Mouse (Mus musculus): ENCODE data around the gene Tob2. TPM values are rescaled to one million over a fixed set of nuclear protein-coding genes. Genes with fewer than 3 reads are reported as not detected.

The Tob2 gene
- polyA plus RNA-seq, 1 experiment from 2014 or later = 13.5 TPM

- H3K36me3 ChIP-seq = peaks cover 18% of the 10 kb centered on the region
- no peaks in the 10 kb centered on the region for H3K27me3 ChIP-seq
- no peak overlapping the region for H3K4me2 ChIP-seq
- 61% methylated on average over 3 of the region's 3 CpGs for WGBS
- no peak for ATAC-seq (ENCODE audit: low read depth)
- no peak overlapping the region for H3K9ac ChIP-seq
- H3K9me3 ChIP-seq = no peaks in the 10 kb centered on the region
- H3K27ac ChIP-seq (replicated peaks) = no peak overlapping the region
- H3K4me3 ChIP-seq = no peak overlapping the region
- H3K4me1 ChIP-seq (replicated peaks) = peaks cover 19% of the 10 kb centered on the region
These were observed 26.9 kb upstream of the Tob2 start for GRCm38 (mm10) chr15:81885418-81885934.

- Histone ChIP-seq H3K4me1 (replicated peaks) (peaks cover 44% of the 10 kb centered on the region), H3K27ac (replicated peaks) (no peak overlapping the region), H3K9ac (no peak overlapping the region), H3K4me3 (no peak overlapping the region), H3K36me3 (no peaks in the 10 kb centered on the region), H3K9me3 (no peaks in the 10 kb centered on the region), H3K4me2 (no peak overlapping the region), H3K27me3 (no peaks in the 10 kb centered on the region)
- ATAC-seq (ENCODE audit: low read depth) = no peak
- 94% methylated on average over 3 of the region's 3 CpGs for WGBS
These were observed 23.8 kb upstream of the Tob2 start for GRCm38 (mm10) chr15:81882348-81882747.

GRCm38 (mm10) chr15:81879531-81880401, 21.2 kb upstream of the Tob2 start:
- 32% methylated on average over 5 of the region's 5 CpGs for WGBS
- Histone ChIP-seq H3K4me3 (no peak overlapping the region), H3K27me3 (no peaks in the 10 kb centered on the region), H3K4me2 (peak overlapping the region; percentile 31), H3K4me1 (replicated peaks) (peaks cover 46% of the 10 kb centered on the region), H3K9me3 (no peaks in the 10 kb centered on the region), H3K36me3 (no peaks in the 10 kb centered on the region), H3K27ac (replicated peaks) (peak overlapping the region; percentile 93), H3K9ac (peak overlapping the region; percentile 9; the same call in 1 of the 2 replicates)
- ATAC-seq (ENCODE audit: low read depth) = peak; percentile 92

GRCm38 (mm10) chr15:81872262-81873136, 13.9 kb upstream of the Tob2 start, which contains the start of gene Aco2:
Gene Aco2, plus strand, starts transcription at chr15:81872309.
- H3K4me1 ChIP-seq (replicated peaks) = peaks cover 28% of the 10 kb centered on the region
- peak within 1 kb of the TSS; percentile 97 for H3K4me3 ChIP-seq
- no peaks in the 10 kb centered on the region for H3K27me3 ChIP-seq
- ATAC-seq (ENCODE audit: low read depth) = peak; percentile 83
- H3K36me3 ChIP-seq = peaks cover 32% of the 10 kb centered on the region
- WGBS = 1% methylated on average over 53 of the region's 53 CpGs
- no peaks in the 10 kb centered on the region for H3K9me3 ChIP-seq
- H3K27ac ChIP-seq (replicated peaks) = peak within 1 kb of the TSS; percentile 98
- peak within 1 kb of the TSS; percentile 95 for H3K4me2 ChIP-seq
- peak within 1 kb of the TSS; percentile 92 for H3K9ac ChIP-seq

GRCm38 (mm10) chr15:81871604-81872261, 13.1 kb upstream of the Tob2 start, which contains the start of gene Phf5a:
Gene Phf5a, minus strand, starts transcription at chr15:81871911.
- Histone ChIP-seq H3K9ac (peak within 1 kb of the TSS; percentile 92), H3K4me3 (peak within 1 kb of the TSS; percentile 97), H3K27me3 (no peaks in the 10 kb centered on the region), H3K4me2 (peak within 1 kb of the TSS; percentile 95), H3K27ac (replicated peaks) (peak within 1 kb of the TSS; percentile 98), H3K4me1 (replicated peaks) (peaks cover 28% of the 10 kb centered on the region), H3K9me3 (no peaks in the 10 kb centered on the region), H3K36me3 (peaks cover 40% of the 10 kb centered on the region)
- WGBS = under 1% methylated on average over 30 of the region's 30 CpGs
- peak; percentile 89 for ATAC-seq (ENCODE audit: low read depth)

- no peak for ATAC-seq (ENCODE audit: low read depth)
These were observed 11.4 kb upstream of the Tob2 start for GRCm38 (mm10) chr15:81869985-81870384.

GRCm38 (mm10) chr15:81864238-81864637, 5.6 kb upstream of the Tob2 start:
- no peak overlapping the region for H3K9ac ChIP-seq
- no peak overlapping the region for H3K4me3 ChIP-seq
- peaks cover 5% of the 10 kb centered on the region; the same call in 1 of the 2 replicates for H3K4me1 ChIP-seq (replicated peaks)
- no peak overlapping the region for H3K27ac ChIP-seq (replicated peaks)
- no peaks in the 10 kb centered on the region for H3K9me3 ChIP-seq
- WGBS = 94% methylated on average over 7 of the region's 7 CpGs
- H3K4me2 ChIP-seq = no peak overlapping the region
- H3K27me3 ChIP-seq = no peaks in the 10 kb centered on the region
- H3K36me3 ChIP-seq = peaks cover 55% of the 10 kb centered on the region
- ATAC-seq (ENCODE audit: low read depth) = no peak

More at GRCm38 (mm10) chr15:81869985-81870384, 11.4 kb upstream of the Tob2 start:
- Histone ChIP-seq H3K4me2 (no peak overlapping the region), H3K9me3 (no peaks in the 10 kb centered on the region), H3K36me3 (peaks cover 57% of the 10 kb centered on the region), H3K4me3 (no peak overlapping the region), H3K4me1 (replicated peaks) (peaks cover 28% of the 10 kb centered on the region), H3K27ac (replicated peaks) (no peak overlapping the region), H3K27me3 (no peaks in the 10 kb centered on the region), H3K9ac (no peak overlapping the region)
- 96% methylated on average over 5 of the region's 5 CpGs for WGBS

- H3K27me3 ChIP-seq = no peaks in the 10 kb centered on the region
- no peaks in the 10 kb centered on the region for H3K9me3 ChIP-seq
- 41% methylated on average over 8 of the region's 8 CpGs for WGBS
- no peak for ATAC-seq (ENCODE audit: low read depth)
- H3K27ac ChIP-seq (replicated peaks) = peak overlapping the region; percentile 69
- H3K4me1 ChIP-seq (replicated peaks) = peaks cover 30% of the 10 kb centered on the region
- peaks cover 19% of the 10 kb centered on the region for H3K36me3 ChIP-seq
- peak overlapping the region; percentile 22; the same call in 1 of the 2 replicates for H3K9ac ChIP-seq
- peak overlapping the region; percentile 92; the same call in 1 of the 2 replicates for H3K4me3 ChIP-seq
- peak overlapping the region; percentile 94 for H3K4me2 ChIP-seq
These were observed 2.0 kb upstream of the Tob2 start for GRCm38 (mm10) chr15:81860471-81861135.

GRCm38 (mm10) chr15:81859330-81860255, 997 bp upstream of the Tob2 start:
- H3K4me1 ChIP-seq (replicated peaks) = peaks cover 40% of the 10 kb centered on the region
- peak overlapping the region; percentile 92 for H3K4me3 ChIP-seq
- under 1% methylated on average over 39 of the region's 39 CpGs for WGBS
- H3K9ac ChIP-seq = peak overlapping the region; percentile 90
- peak; percentile 82 for ATAC-seq (ENCODE audit: low read depth)
- peak overlapping the region; percentile 94 for H3K4me2 ChIP-seq
- H3K27ac ChIP-seq (replicated peaks) = peak overlapping the region; percentile 96
- H3K9me3 ChIP-seq = no peaks in the 10 kb centered on the region
- peaks cover 10% of the 10 kb centered on the region for H3K36me3 ChIP-seq
- no peaks in the 10 kb centered on the region for H3K27me3 ChIP-seq

GRCm38 (mm10) chr15:81858138-81858516, 469 bp downstream of the Tob2 start:
- Histone ChIP-seq H3K4me3 (peak overlapping the region; percentile 92), H3K9ac (peak overlapping the region; percentile 90), H3K9me3 (no peaks in the 10 kb centered on the region), H3K4me1 (replicated peaks) (peaks cover 41% of the 10 kb centered on the region), H3K27me3 (no peaks in the 10 kb centered on the region), H3K4me2 (peak overlapping the region; percentile 94), H3K27ac (replicated peaks) (peak overlapping the region; percentile 96), H3K36me3 (no peaks in the 10 kb centered on the region)
- WGBS = under 1% methylated on average over 23 of the region's 23 CpGs
- ATAC-seq (ENCODE audit: low read depth) = 0 out of 2 replicates have a peak, but pooled peaks have one; percentile 2
